Mouse (Mus musculus) yolk sac, embryonic 10.5 days (tissue): ENCODE measurements around the gene Dtnb.

ENCODE experiments used
- DNase-seq: peaks from one replicate; pipeline ENCODE4 v3.0.0-alpha.2; 2017; ENCODE audit warnings: low spot score

Gene Dtnb

GRCm38 (mm10) chr12:3572581-3573397 lies 608 bp downstream of the Dtnb start:
- DNase-seq: peak; percentile 72

- DNase-seq: no peak
These were observed 1.2 kb downstream of the Dtnb start for GRCm38 (mm10) chr12:3573410-3573809.

- no peak for DNase-seq
These were observed 2.5 kb downstream of the Dtnb start for GRCm38 (mm10) chr12:3574670-3575069.

- no peak for DNase-seq
These were observed 7.9 kb downstream of the Dtnb start for GRCm38 (mm10) chr12:3579958-3580530.

GRCm38 (mm10) chr12:3582604-3583003 lies 10.4 kb downstream of the Dtnb start:
- DNase-seq: no peak

- DNase-seq: no peak
These were observed 13.3 kb downstream of the Dtnb start for GRCm38 (mm10) chr12:3585525-3585924.

- DNase-seq: no peak
These were observed 14.8 kb downstream of the Dtnb start for GRCm38 (mm10) chr12:3587010-3587409.

- DNase-seq: no peak
These were observed 17.9 kb downstream of the Dtnb start for GRCm38 (mm10) chr12:3590039-3590438.

GRCm38 (mm10) chr12:3591595-3591994 lies 19.4 kb downstream of the Dtnb start:
- no peak for DNase-seq

- DNase-seq: no peak
These were observed 30.6 kb downstream of the Dtnb start for GRCm38 (mm10) chr12:3602786-3603185.

- no peak for DNase-seq
These were observed 34.0 kb downstream of the Dtnb start for GRCm38 (mm10) chr12:3606202-3606601.

- no peak for DNase-seq
These were observed 37.6 kb downstream of the Dtnb start for GRCm38 (mm10) chr12:3609747-3610146.

- DNase-seq: no peak
These were observed 39.7 kb downstream of the Dtnb start for GRCm38 (mm10) chr12:3611871-3612270.

- no peak for DNase-seq
These were observed 42.9 kb downstream of the Dtnb start for GRCm38 (mm10) chr12:3615041-3615440.

GRCm38 (mm10) chr12:3618144-3619020 lies 46.2 kb downstream of the Dtnb start:
- DNase-seq: no peak

- DNase-seq: no peak
These were observed 46.8 kb downstream of the Dtnb start for GRCm38 (mm10) chr12:3619021-3619367.

GRCm38 (mm10) chr12:3626880-3627279 lies 54.7 kb downstream of the Dtnb start:
- DNase-seq: peak; percentile 24

GRCm38 (mm10) chr12:3641931-3642330 lies 69.8 kb downstream of the Dtnb start:
- no peak for DNase-seq

GRCm38 (mm10) chr12:3656799-3657198 lies 84.6 kb downstream of the Dtnb start:
- DNase-seq: no peak

GRCm38 (mm10) chr12:3657234-3657633 lies 85.1 kb downstream of the Dtnb start:
- no peak for DNase-seq

- DNase-seq: no peak
These were observed 85.6 kb downstream of the Dtnb start for GRCm38 (mm10) chr12:3657786-3658185.

- no peak for DNase-seq
These were observed 87.6 kb downstream of the Dtnb start for GRCm38 (mm10) chr12:3659554-3660311.
